Mouse (Mus musculus): ENCODE results near the gene Osbpl7. TPM values are rescaled to one million over a fixed set of nuclear protein-coding genes. Genes with fewer than 3 reads are reported as not detected.

The Osbpl7 gene
- total and polyA plus RNA-seq, 3 experiments = 11.5 to 18.9 TPM; not detected in 1

- no peak overlapping the region for H3K9ac ChIP-seq (ENCODE audit: control insufficient read depth, low read depth, low read length, poor library complexity, severe bottlenecking)
- no peak overlapping the region for H3K4me3 ChIP-seq (ENCODE audit: control insufficient read depth in 1 of 2, insufficient read depth in 1 of 2, low read depth in 2 of 2, low read length in 2 of 2)
- no peaks in the 10 kb centered on the region for H3K36me3 ChIP-seq (ENCODE audit: control insufficient read depth in 1 of 2, insufficient read depth in 2 of 2, low read length in 2 of 2)
- TF ChIP-seq MAFK (IDR thresholded peaks at IDR 0.05; ENCODE audit: borderline replicate concordance, low read depth, low read length) (no peak), ELF1 (IDR thresholded peaks at IDR 0.05; ENCODE audit: low read depth, low read length) (no peak), POLR2AphosphoS5 (IDR thresholded peaks at IDR 0.05; ENCODE audit: borderline replicate concordance, low read depth, low read length) (no peak), JUND (IDR thresholded peaks at IDR 0.05; ENCODE audit: low read depth, low read length) (no peak), SIN3A (IDR thresholded peaks at IDR 0.05; ENCODE audit: low read length) (no peak), CTCF (IDR thresholded peaks at IDR 0.05 in 2 of 3, conservative IDR thresholded peaks at IDR 0.05 in 1 of 3; ENCODE audit: control insufficient read depth in 1 of 3, insufficient read depth in 1 of 3, low read depth in 2 of 3, low read length in 3 of 3, poor library complexity in 1 of 3, severe bottlenecking in 1 of 3) (no peak), NELFE (IDR thresholded peaks at IDR 0.05; ENCODE audit: low read depth, low read length) (no peak), EP300 (IDR thresholded peaks at IDR 0.05; ENCODE audit: low read depth in 1 of 2, low read length in 2 of 2) (no peak), RCOR1 (IDR thresholded peaks at IDR 0.05; ENCODE audit: low read depth, low read length) (no peak), TCF12 (IDR thresholded peaks at IDR 0.05; ENCODE audit: low read depth, low read length) (no peak), USF2 (IDR thresholded peaks at IDR 0.05; ENCODE audit: borderline replicate concordance in 1 of 2, insufficient read depth in 1 of 2, low read depth in 1 of 2, low read length in 2 of 2) (no peak), NRF1 (IDR thresholded peaks at IDR 0.05; ENCODE audit: insufficient read depth, low read depth, low read length, poor library complexity, severe bottlenecking) (no peak)
- DNase-seq (ENCODE audit: low read depth, low spot score) = no peak
- H3K9me3 ChIP-seq (replicated peaks; ENCODE audit: insufficient read depth, low read length) = no peaks in the 10 kb centered on the region
- no peaks in the 10 kb centered on the region for H3K4me1 ChIP-seq (ENCODE audit: control insufficient read depth in 1 of 2, insufficient read depth in 2 of 2, low read length in 2 of 2)
- H3K27ac ChIP-seq (ENCODE audit: control insufficient read depth, low read depth, low read length) = no peak overlapping the region
- H3K27me3 ChIP-seq (ENCODE audit: control insufficient read depth in 1 of 2, insufficient read depth in 2 of 2, low read length in 2 of 2) = peaks cover 3 to 16% of the 10 kb centered on the region in 2 experiments; a peak in 3 of 4 replicates
- no peaks in the 10 kb centered on the region for H3K79me2 ChIP-seq (ENCODE audit: control insufficient read depth, insufficient read depth, low read length, poor library complexity)
These were observed 62.2 kb downstream of the Osbpl7 start for GRCm38 (mm10) chr11:97112519-97113125.

- H3K4me3 ChIP-seq (ENCODE audit: control insufficient read depth in 1 of 2, insufficient read depth in 1 of 2, low read depth in 2 of 2, low read length in 2 of 2) = no peak within 1 kb of the TSS
- H3K4me1 ChIP-seq (ENCODE audit: control insufficient read depth in 1 of 2, insufficient read depth in 2 of 2, low read length in 2 of 2) = no peaks in the 10 kb centered on the region
- TF ChIP-seq CHD2 (IDR thresholded peaks at IDR 0.05; ENCODE audit: low read length) = no peak
- TF ChIP-seq SIN3A (IDR thresholded peaks at IDR 0.05; ENCODE audit: low read length) = no peak
- TF ChIP-seq POLR2A (IDR thresholded peaks at IDR 0.05; ENCODE audit: control insufficient read depth in 1 of 2, insufficient read depth in 1 of 2, low read depth in 1 of 2, low read length in 2 of 2, poor library complexity in 1 of 2) = no peak
- no peak for TF ChIP-seq GABPA (IDR thresholded peaks at IDR 0.05; ENCODE audit: low read depth, low read length)
- no peak for TF ChIP-seq ZKSCAN1 (IDR thresholded peaks at IDR 0.05; ENCODE audit: low read depth, low read length)
- no peak for TF ChIP-seq MEF2A (IDR thresholded peaks at IDR 0.05; ENCODE audit: extremely low read depth, insufficient replicate concordance, low read depth, low read length, poor library complexity, severe bottlenecking)
- TF ChIP-seq CHD1 (IDR thresholded peaks at IDR 0.05; ENCODE audit: low read depth, low read length) = no peak
- TF ChIP-seq TCF12 (IDR thresholded peaks at IDR 0.05; ENCODE audit: low read depth, low read length) = no peak
- TF ChIP-seq ETS1 (IDR thresholded peaks at IDR 0.05; ENCODE audit: low read depth, low read length) = no peak
- TF ChIP-seq UBTF (IDR thresholded peaks at IDR 0.05; ENCODE audit: borderline replicate concordance, insufficient read depth, low read depth, low read length) = no peak
- TF ChIP-seq KAT2A (conservative IDR thresholded peaks at IDR 0.05; ENCODE audit: low read depth, low read length) = no peak
- TF ChIP-seq MAFK (IDR thresholded peaks at IDR 0.05; ENCODE audit: borderline replicate concordance, low read depth, low read length) = no peak
- no peak for TF ChIP-seq POLR2AphosphoS5 (IDR thresholded peaks at IDR 0.05; ENCODE audit: borderline replicate concordance, low read depth, low read length)
- TF ChIP-seq MYC (IDR thresholded peaks at IDR 0.05; ENCODE audit: low read depth, low read length) = no peak
- no peak for TF ChIP-seq MYB (IDR thresholded peaks at IDR 0.05; ENCODE audit: low read depth, low read length)
- no peaks in the 10 kb centered on the region for H3K9me3 ChIP-seq (replicated peaks; ENCODE audit: insufficient read depth, low read length)
- peaks cover 8 to 21% of the 10 kb centered on the region in 2 experiments for H3K27me3 ChIP-seq (ENCODE audit: control insufficient read depth in 1 of 2, insufficient read depth in 2 of 2, low read length in 2 of 2)
- no peak within 1 kb of the TSS for H3K9ac ChIP-seq (ENCODE audit: control insufficient read depth, low read depth, low read length, poor library complexity, severe bottlenecking)
- no peaks in the 10 kb centered on the region for H3K79me2 ChIP-seq (ENCODE audit: control insufficient read depth, insufficient read depth, low read length, poor library complexity)
- DNase-seq (ENCODE audit: low read depth, low spot score) = no peak
- H3K36me3 ChIP-seq (ENCODE audit: control insufficient read depth in 1 of 2, insufficient read depth in 2 of 2, low read length in 2 of 2) = no peaks in the 10 kb centered on the region
- H3K27ac ChIP-seq (ENCODE audit: control insufficient read depth, low read depth, low read length) = no peak within 1 kb of the TSS
These were observed 64.5 kb downstream of the Osbpl7 start, which contains the start of gene Tbx21 for GRCm38 (mm10) chr11:97114671-97115601. TSS of gene Tbx21 (minus strand) at chr11:97115331.

All from MEL (cell line).